8 mouse cellular contexts compared by ENCODE assay signal in genomic region chr2:134549770-134550169, GRCm38 (mm10). TPM values are rescaled to one million over a fixed set of nuclear protein-coding genes. Genes with fewer than 3 reads are reported as not detected.
DNase-seq lines count a peak whose midpoint lies in the region; TF ChIP-seq lines count a peak whose summit lies in the region.

No protein-coding gene starts in this region.

- no peak for TF ChIP-seq POLR2A in lung, adult 2 months (IDR thresholded peaks at IDR 0.05; ENCODE audit: borderline replicate concordance, extremely low read depth, low read depth, low read length)

- WGBS in lung, adult 2 months, result 11% methylated on average over 4 of the region's 4 CpGs

- DNase-seq in heart, adult 18-20 months, result peak; percentile 17 to 79
- DNase-seq in heart, postnatal 25 days (ENCODE audit: low spot score), result no peak
- DNase-seq in 416B (ENCODE audit: low read depth), result peak; percentile 76
- DNase-seq in adrenal gland, postnatal 10 days, result peak; percentile 78
- DNase-seq in embryo, embryonic 9.5 days (ENCODE audit: extremely low spot score), result peak; percentile 42
- peak; percentile 57 for DNase-seq in kidney, postnatal 14 days
- peak; percentile 47 for DNase-seq in lung, adult 2 months
- peak; percentile 5 for DNase-seq in skeletal muscle tissue, adult 2 months (ENCODE audit: low read depth, low spot score)

- no peaks in the 10 kb centered on the region for H3K4me1 ChIP-seq in lung, adult 2 months (ENCODE audit: control insufficient read depth, insufficient read depth, low read length)

- H3K4me3 ChIP-seq in lung, adult 2 months (replicated peaks; ENCODE audit: extremely low read depth, low read depth, low read length), result no peak overlapping the region

- intact Hi-C loops in heart, postnatal 25 days (cut with DNase I), result loop anchor here (1.0 to 10.0 kb wide), 3 partner anchors 128 to 781 kb away; partner anchors contain the start of gene Plcb1

- peak; percentile 23; the same call in 1 of the 2 replicates for TF ChIP-seq CTCF in lung, adult 2 months (IDR thresholded peaks at IDR 0.05; ENCODE audit: insufficient read depth, low read length)

RNA-seq across cellular contexts. Expression of gene Hao1, which starts 4.4 kb away (rescaled TPM):
- total RNA-seq in heart, adult 18-20 months (2021), result not detected
- total RNA-seq in heart, postnatal 25 days (2021), result not detected
- 10 to 100 TPM; 17.3 to 39.1 TPM for total RNA-seq in adrenal gland, postnatal 10 days (2021)
- not detected in 2 replicates for polyA plus RNA-seq in lung, adult 2 months (2012; rRNA removed)

Comparison
In these comparisons a context has a peak if more than half of its experiments do, and no peak if none do; other contexts are left out.
1. RNA of gene Hao1, which starts 4.4 kb away (total RNA-seq): 17.3 to 39.1 TPM in adrenal gland, postnatal 10 days; not detected in heart, postnatal 25 days and not detected in heart, adult 18-20 months; every median in the first group is over 10 times any median in the second.